Mouse (Mus musculus) ES-E14 (cell line): ENCODE measurements around the gene Rpl13.

Experiments used
- CHD2 ChIP-seq: IDR thresholded peaks from 2 replicates; pipeline ENCODE4 v1.6.1; 2014; ENCODE audit warnings: mild to moderate bottlenecking, low read depth, low read length, inconsistent platforms
- HCFC1 ChIP-seq: IDR thresholded peaks from 2 replicates; pipeline ENCODE4 v1.6.1; 2012; ENCODE audit warnings: low read length, inconsistent platforms, borderline replicate concordance; ENCODE audit not compliant: insufficient read depth
- MAFK ChIP-seq: IDR thresholded peaks from 2 replicates; pipeline ENCODE4 v1.6.1; 2014; ENCODE audit warnings: mild to moderate bottlenecking, low read depth, low read length, inconsistent platforms; ENCODE audit not compliant: insufficient read depth
- ZNF384 ChIP-seq: IDR thresholded peaks from 2 replicates; pipeline ENCODE4 v1.6.1; 2012; ENCODE audit warnings: low read depth, low read length, inconsistent platforms

- TF ChIP-seq HCFC1 (no peak), ZNF384 (no peak), CHD2 (no peak), MAFK (no peak)
Observed at GRCm38 (mm10) chr8:123117744-123118143, 15.6 kb downstream of the Rpl13 start.
